Mouse (Mus musculus) CH12.LX (cell line): ENCODE results near the gene Cox15.

Source experiments
- CHD2 ChIP-seq: IDR thresholded peaks from 2 replicates; pipeline ENCODE4 v1.6.1; 2011; ENCODE audit warnings: low read length, improper control_type of control experiment
- CTCF ChIP-seq, 2 experiments: IDR thresholded peaks in 1 of 2; conservative IDR thresholded peaks in 1 of 2; 2 replicates each; pipeline ENCODE4 v1.5.1; 2011 to 2012; ENCODE audit warnings: low read depth in 2 of 2, low read length in 2 of 2, improper control_type of control experiment in 1 of 2, inconsistent platforms in 1 of 2, mild to moderate bottlenecking in 1 of 2, moderate library complexity in 1 of 2
- GABPA ChIP-seq: IDR thresholded peaks from 2 replicates; pipeline ENCODE4 v1.6.1; 2012; ENCODE audit warnings: low read depth, low read length, improper control_type of control experiment, inconsistent platforms; ENCODE audit not compliant: insufficient replicate concordance
- MAZ ChIP-seq: IDR thresholded peaks from 2 replicates; pipeline ENCODE4 v1.6.1; 2012; ENCODE audit warnings: low read depth, mild to moderate bottlenecking, inconsistent platforms, low read length, improper control_type of control experiment, moderate library complexity
- POLR2A ChIP-seq: IDR thresholded peaks from 2 replicates; pipeline ENCODE4 v1.6.1; 2011; ENCODE audit warnings: low read depth, mild to moderate bottlenecking, improper control_type of control experiment, low read length
- SIN3A ChIP-seq: IDR thresholded peaks from 2 replicates; pipeline ENCODE4 v1.6.1; 2012; ENCODE audit warnings: low read length, improper control_type of control experiment, inconsistent platforms
- UBTF ChIP-seq: IDR thresholded peaks from 2 replicates; pipeline ENCODE4 v1.6.1; 2012; ENCODE audit warnings: low read depth, mild to moderate bottlenecking, inconsistent platforms, low read length, improper control_type of control experiment, moderate library complexity

- TF ChIP-seq CTCF (conservative IDR thresholded peaks at IDR 0.05 in 1 of 2, IDR thresholded peaks at IDR 0.05 in 1 of 2; ENCODE audit: low read depth in 2 of 2, low read length in 2 of 2) (no peak), POLR2A (no peak), CHD2 (no peak), MAZ (no peak), SIN3A (no peak), GABPA (no peak), UBTF (no peak)
Measured at GRCm38 (mm10) chr19:43793951-43794350, 41.2 kb upstream of the Cox15 start.
